Mouse (Mus musculus) heart, adult 8-10 months (tissue): ENCODE measurements at regions not wholly inside any gene's neighbourhood (a gene's known extent, or its start where the extent isn't known, plus 50 kb on each side); places are given as distances from the start of the nearest gene placed in this dataset.

Experiments used
- DNase-seq: peaks from one replicate; pipeline ENCODE4 v3.0.0; 2022; ENCODE audit warnings: low spot score

DNA sequence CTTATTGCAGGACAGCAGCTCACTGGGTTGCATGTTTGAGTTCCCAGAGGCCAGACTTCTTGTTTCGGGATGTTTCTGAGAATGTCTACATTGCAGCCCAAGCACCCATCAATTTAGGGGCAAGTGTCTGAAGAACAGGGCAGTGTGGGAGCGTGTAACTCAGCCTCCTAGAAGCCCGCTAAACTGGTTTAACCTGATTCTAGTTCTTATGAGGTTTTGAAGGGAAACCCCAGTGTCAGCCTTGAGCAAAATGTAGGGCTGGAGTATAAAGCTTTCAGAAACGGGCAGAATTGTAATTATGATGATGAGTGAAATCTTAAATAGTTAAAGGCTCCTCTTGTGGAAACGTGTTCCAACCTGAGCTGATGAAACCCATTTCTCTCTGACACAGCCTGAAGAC, 100.9 kb upstream of the Ankrd50 start:
- DNase-seq = no peak

- DNase-seq = no peak
Observed at GRCm38 (mm10) chr3:38579781-38580180, 95.1 kb upstream of the Ankrd50 start.

- DNase-seq = no peak
Observed at GRCm38 (mm10) chr3:38577890-38578628, 93.4 kb upstream of the Ankrd50 start.

DNA sequence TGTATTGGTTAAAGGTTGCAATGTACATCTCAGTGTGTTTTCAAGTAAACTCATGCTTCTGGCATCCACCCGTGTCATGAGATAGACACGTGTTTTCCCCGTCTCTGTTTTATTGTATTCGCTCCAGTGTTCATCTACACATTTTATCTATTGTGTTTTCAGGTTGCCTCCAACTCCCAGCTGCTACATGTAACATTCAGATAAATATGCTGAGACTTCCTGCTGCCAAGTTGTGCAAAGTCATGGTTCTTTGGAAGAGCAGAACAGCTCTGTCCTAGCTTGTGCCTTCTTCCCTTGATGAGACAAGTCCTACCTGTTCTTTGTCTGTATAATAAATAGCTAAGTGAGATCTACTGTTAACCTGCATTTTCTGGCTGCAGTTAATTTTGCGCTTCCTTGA, 89.0 kb upstream of the Ankrd50 start:
- no peak for DNase-seq

DNA sequence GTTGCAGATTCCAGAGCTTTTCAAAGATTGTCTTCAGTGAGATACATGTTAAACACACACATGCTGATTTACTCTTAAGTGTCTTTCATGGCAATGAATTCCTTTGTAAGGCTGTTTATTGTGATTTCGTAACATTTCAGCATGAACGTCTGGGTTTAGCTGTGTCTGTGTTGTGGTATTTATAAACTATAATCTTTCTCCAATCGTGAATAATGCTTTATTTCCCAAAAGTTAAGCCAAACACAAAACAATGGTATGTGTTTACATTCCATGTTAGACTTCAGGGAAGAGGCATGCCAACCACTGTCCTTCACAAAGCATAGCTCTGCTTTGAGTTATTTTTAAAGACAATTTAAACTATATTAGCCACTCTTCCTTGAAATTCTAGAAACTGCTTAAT, 87.5 kb upstream of the Ankrd50 start:
- no peak for DNase-seq

DNA sequence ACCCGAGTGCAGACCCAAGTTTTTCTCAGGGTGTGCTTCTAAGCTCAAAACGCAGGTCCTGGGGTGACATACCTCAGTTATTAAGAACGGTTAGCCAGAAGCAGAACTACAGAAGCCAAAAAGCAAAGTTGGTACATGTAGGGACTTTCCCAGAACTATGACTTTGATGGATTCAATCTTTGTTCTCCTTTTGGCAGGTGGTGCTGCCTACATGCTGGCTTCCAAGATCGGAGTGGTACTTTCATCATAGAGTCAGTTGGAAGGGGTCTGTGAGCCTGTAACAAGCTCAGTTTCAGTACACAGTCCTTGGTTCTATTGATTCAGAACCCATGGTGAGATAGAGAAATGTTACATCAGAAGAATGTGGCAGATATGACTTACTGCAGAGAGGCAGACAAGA, 86.6 kb upstream of the Ankrd50 start:
- DNase-seq = no peak

GRCm38 (mm10) chr3:38569001-38569400, 84.4 kb upstream of the Ankrd50 start:
- no peak for DNase-seq

- no peak for DNase-seq
Observed at GRCm38 (mm10) chr3:38568596-38568975, 83.9 kb upstream of the Ankrd50 start.

DNA sequence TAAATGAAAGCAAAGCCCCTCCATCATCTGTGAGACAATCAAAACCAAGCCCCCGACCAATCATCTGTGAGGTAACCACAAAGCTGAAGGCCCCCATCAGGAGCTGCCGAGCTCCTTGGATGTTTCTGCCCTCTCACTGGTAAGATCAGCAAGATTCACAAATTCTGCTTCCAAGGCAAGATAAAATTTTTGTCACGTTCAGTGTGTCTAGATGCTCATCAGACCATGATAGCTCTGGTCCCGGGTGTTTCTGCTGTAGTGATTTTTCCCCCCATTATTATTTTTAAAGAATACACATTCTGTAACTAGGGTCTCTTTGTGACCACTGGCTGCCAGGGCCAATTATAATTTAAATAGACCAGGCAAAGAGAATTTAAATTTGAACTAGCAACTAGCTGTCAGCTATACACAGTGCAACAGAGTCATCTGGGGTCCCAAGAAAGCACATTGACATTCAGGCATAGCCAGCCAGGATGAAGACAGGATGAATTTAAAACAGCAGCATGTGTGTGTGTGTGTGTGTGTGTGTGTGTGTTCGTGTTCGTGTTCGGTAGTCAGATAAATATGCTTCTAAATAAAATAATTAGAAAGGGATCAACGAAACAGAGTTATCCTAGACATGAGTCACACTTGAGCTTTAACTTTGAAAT, 83.4 kb upstream of the Ankrd50 start:
- no peak for DNase-seq

GRCm38 (mm10) chr3:38566576-38566975, 81.9 kb upstream of the Ankrd50 start:
- no peak for DNase-seq

GRCm38 (mm10) chr3:38564844-38565243, 80.2 kb upstream of the Ankrd50 start:
- DNase-seq = no peak

GRCm38 (mm10) chr3:38564364-38564763, 79.7 kb upstream of the Ankrd50 start:
- no peak for DNase-seq

DNA sequence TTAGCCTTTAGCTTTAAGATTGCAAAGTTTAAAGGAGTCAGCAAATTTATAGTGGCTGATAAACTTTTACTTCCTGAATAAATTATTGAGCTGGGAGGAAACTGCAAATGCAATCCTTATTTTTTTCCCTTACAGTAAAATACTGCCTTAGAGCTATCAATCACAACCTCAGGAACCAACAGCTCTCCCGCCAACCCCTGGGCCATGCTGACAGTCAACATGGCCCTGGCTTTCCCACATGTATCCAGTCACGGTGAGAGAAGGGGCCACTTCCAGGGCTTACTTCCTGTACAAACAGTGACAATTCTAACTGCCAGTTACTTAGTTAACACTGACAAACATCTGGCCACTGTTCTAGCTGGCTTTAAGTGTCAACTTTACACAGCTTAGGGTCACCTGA, 76.5 kb upstream of the Ankrd50 start:
- DNase-seq = no peak

DNA sequence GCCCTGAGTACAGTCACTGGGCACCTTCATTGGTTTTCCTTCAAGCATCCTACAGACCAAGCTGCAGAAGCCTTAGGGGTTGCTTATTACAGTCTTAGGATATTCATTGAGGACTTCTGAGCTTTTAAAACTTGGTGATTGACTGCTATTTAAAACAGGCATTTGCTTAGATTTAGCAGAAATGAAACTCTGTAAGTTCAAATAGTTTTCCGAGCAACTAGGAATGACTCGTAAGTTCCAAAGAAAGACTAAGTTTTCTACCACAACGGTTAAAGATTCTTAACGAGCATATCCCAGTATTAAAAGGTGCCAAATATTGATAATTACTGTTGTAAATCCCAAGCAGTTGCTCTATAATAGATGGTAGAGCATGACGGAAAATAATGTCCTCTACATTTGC, 71.3 kb upstream of the Ankrd50 start:
- no peak for DNase-seq

DNA sequence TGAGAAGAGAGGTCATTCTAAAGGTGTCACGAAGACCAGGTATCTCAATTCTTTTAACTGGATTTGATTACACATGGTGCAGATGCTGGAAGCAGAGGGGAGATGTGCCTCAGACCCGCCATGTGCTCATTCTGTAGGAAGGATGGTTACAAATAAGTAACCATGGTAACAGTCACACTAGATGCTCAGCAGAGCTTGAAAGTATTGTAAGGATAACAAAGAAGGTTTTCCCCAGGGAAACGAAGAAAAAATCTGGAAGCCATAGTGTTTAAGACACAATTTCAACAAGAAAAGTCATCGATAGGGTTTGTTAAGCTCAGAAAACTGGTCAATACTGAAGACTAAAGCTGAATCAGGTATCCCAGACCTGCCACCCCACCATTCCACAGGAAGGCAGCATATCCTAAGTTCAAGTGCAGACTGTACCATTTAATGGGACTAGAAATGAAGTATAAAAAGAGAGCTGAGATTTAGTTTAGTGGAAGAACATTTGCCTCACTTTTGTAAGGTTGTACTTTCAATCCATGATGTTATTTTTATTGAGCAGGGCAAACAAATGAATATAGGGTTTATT, 68.9 kb upstream of the Ankrd50 start:
- DNase-seq = no peak

DNA sequence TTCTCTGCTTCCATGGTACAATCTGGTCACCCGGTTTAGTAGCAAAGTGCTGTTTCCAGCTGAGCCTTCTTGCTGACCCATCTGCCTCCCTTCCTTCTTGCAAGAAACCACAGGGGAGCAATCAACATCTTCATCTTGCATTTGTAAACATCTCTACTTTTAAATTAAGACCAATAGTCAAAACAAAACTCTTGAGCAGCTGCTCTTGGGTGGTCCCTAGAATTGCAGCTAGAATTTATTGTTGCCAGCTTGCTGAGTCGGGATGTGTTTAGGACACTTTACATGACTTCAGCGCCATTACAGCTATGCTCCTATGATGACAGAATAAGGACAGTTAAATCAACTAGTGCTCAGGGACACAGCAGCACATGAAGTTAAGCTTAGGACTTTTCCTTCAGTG, 62.4 kb upstream of the Ankrd50 start:
- DNase-seq = no peak

DNA sequence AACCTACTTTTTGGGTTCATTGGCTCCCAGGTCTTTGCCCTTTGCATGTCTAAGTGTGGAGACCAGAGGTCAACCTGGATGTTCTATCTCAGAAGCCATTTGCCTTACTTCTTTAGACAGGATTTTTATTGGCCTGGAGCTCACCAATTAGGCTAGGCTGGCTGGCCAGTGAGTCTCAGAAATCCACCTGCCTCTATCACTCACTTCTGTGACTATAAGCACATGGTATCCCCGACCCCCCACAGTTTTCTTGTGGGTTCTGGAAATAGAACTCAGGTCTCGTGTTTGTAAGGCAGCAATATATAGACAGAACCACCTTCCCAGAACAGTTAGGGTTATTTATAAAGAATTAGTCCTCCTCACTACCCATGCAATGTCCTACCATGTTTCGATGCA, 60.9 kb upstream of the Ankrd50 start:
- no peak for DNase-seq

- no peak for DNase-seq
Observed at GRCm38 (mm10) chr3:38544718-38545500, 60.3 kb upstream of the Ankrd50 start.

DNA sequence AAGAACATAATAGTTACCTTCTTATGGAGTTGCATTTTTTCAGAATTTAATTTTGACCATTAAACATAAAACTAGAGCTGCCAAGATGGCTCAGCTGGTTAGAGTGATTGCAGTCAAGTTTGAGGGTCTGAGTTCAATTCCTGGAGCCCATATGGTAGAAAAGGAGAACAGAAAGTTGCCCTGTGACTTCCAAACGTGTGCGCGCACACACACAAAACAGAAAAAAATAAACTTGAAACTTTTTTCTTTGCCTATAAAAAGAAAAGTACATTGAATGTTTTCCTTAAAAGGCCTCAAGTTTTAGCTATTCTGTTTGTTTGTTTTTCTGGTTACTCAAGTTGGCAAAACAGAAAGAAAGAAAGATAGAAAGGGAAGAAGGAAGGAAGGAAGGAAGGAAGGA, 59.2 kb upstream of the Ankrd50 start:
- DNase-seq = no peak

DNA sequence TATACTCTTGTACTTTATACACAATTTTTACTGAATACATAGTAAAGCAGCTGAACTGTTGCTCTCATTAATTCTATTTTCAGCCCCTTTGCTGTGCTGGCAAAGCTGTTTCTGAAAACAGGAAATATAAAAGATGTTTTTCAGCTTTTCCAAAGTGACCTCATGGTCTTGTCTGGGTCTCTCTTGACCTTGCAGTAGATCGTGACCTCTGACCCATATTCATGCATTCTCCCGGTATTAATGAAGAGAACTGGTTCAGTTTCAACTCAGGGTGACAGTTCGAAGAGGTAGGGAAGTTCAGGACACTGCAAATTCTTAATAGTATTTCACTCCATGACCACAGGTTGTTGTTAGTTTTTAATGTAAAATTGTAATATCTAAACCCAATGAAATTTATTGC, 56.7 kb upstream of the Ankrd50 start:
- DNase-seq = peak; percentile 7

DNA sequence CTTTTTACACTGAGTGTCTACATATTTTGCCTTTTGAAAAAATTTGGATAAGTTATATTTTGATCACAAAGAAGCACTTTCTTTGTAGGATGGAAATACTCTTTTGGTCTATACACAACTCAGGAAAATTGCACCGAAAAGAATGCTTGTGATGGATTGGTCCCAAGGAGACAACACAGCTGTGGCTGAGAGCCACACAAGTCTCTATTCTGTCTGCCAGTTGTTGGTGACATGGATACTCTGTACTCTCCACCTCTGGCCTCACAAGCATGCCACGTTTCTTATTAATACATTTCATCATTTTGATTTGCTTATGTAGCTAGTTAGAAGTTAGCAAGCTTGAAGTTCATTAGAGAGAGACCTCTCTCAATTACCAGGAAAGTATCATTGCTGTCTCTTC, 53.7 kb upstream of the Ankrd50 start:
- no peak for DNase-seq

DNA sequence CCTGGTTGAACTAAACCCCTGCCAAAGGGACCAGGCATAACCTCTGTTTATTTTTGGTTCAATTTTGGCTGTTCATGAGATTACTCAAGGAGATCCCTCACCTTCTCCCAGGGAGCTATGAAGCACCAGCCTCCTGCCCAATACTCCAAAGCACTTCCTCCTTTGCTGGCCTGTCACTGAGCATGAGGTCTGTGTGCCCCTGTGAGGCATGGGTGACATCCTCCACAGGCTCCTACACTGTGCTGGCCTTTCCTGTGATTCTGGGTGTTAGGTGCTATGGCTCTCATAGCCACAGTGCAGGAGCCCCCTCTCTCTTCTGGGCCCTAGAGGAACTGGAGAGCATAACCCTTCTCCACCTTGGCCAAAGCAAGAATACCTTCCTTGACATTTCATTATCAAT, 53.1 kb upstream of the Ankrd50 start:
- no peak for DNase-seq
